Mouse (Mus musculus) liver, postnatal 0 days (tissue): ENCODE data around the gene Akap5. TPM values are rescaled to one million over a fixed set of nuclear protein-coding genes. Genes with fewer than 3 reads are reported as not detected.

ENCODE experiments used
- ATAC-seq: fragments of 200-750 bp; cut with Nextera tagmentation; 2 replicates; pipeline ENCODE4 v1.8.0; 2017; ENCODE audit warnings: mild to moderate bottlenecking, moderate library complexity
- DNase-seq: peaks from one replicate; pipeline ENCODE4 v3.0.0-alpha.2; 2016
- H3K27ac ChIP-seq: fragments of 300-500 bp; sonication (generic); 2 replicates; pipeline ENCODE4 v1.5.1; 2014; ENCODE audit warnings: antibody characterized with exemption, moderate library complexity, mild to moderate bottlenecking, low read depth
- H3K27me3 ChIP-seq: fragments of 300-500 bp; sonication (generic); 2 replicates; pipeline ENCODE4 v1.6.1; 2014; ENCODE audit warnings: low read length, control low read depth, mixed read lengths; ENCODE audit not compliant: insufficient read depth
- H3K36me3 ChIP-seq: fragments of 300-500 bp; sonication (generic); replicated peaks from 2 replicates; pipeline ENCODE4 v1.6.1; 2014; ENCODE audit warnings: mild to moderate bottlenecking, control low read depth, low read length, moderate library complexity, mixed read lengths; ENCODE audit not compliant: insufficient read depth
- H3K4me1 ChIP-seq: fragments of 300-500 bp; sonication (generic); 2 replicates; pipeline ENCODE4 v1.6.1; 2014; ENCODE audit warnings: antibody characterized with exemption, mild to moderate bottlenecking, control low read depth; ENCODE audit not compliant: insufficient read depth
- H3K4me2 ChIP-seq: fragments of 300-500 bp; sonication (generic); 2 replicates; pipeline ENCODE4 v1.6.1; 2014; ENCODE audit warnings: low read depth, mild to moderate bottlenecking, low read length, moderate library complexity, mixed read lengths
- H3K4me3 ChIP-seq: fragments of 300-500 bp; sonication (generic); 2 replicates; pipeline ENCODE4 v1.5.1; 2014; ENCODE audit warnings: low read depth, low read length
- H3K9ac ChIP-seq: fragments of 300-500 bp; sonication (generic); replicated peaks from 2 replicates; pipeline ENCODE4 v1.6.1; 2014; ENCODE audit warnings: mild to moderate bottlenecking, moderate library complexity
- H3K9me3 ChIP-seq: fragments of 300-500 bp; sonication (generic); 2 replicates; pipeline ENCODE4 v1.6.1; 2016; ENCODE audit warnings: mild to moderate bottlenecking, control low read depth, low read length, mixed read lengths
- CTCF ChIP-seq: sonication (generic); IDR thresholded peaks from 2 replicates; pipeline ENCODE4 v1.5.1; 2016; ENCODE audit warnings: antibody characterized with exemption, low read depth
- EP300 ChIP-seq: IDR thresholded peaks from 2 replicates; pipeline ENCODE4 v1.6.1; 2016; ENCODE audit warnings: antibody characterized with exemption, low read depth, mild to moderate bottlenecking
- WGBS: fragments of 180-500 bp; shearing (Covaris S2); extraction: QIAGEN DNeasy Blood & Tissue Kit; methylation state at CpG from one replicate; pipeline ENCODE4 v1.1.7; 2014; ENCODE audit not compliant: insufficient replicate concordance; 5-methylcytosine and 5-hydroxymethylcytosine counted together
- polyA plus RNA-seq: library from polyadenylated mRNA; unstranded; fragments of >200 nt; fragmentation: Nextera tagmentation; extraction: Ambion mirVana; gene quantifications from 2 replicates; pipeline ENCODE4 v1.2.1, GENCODE M21; 2015

Akap5 gene
- polyA plus RNA-seq, 1 experiment from 2014 or later = 0.22 TPM

DNA sequence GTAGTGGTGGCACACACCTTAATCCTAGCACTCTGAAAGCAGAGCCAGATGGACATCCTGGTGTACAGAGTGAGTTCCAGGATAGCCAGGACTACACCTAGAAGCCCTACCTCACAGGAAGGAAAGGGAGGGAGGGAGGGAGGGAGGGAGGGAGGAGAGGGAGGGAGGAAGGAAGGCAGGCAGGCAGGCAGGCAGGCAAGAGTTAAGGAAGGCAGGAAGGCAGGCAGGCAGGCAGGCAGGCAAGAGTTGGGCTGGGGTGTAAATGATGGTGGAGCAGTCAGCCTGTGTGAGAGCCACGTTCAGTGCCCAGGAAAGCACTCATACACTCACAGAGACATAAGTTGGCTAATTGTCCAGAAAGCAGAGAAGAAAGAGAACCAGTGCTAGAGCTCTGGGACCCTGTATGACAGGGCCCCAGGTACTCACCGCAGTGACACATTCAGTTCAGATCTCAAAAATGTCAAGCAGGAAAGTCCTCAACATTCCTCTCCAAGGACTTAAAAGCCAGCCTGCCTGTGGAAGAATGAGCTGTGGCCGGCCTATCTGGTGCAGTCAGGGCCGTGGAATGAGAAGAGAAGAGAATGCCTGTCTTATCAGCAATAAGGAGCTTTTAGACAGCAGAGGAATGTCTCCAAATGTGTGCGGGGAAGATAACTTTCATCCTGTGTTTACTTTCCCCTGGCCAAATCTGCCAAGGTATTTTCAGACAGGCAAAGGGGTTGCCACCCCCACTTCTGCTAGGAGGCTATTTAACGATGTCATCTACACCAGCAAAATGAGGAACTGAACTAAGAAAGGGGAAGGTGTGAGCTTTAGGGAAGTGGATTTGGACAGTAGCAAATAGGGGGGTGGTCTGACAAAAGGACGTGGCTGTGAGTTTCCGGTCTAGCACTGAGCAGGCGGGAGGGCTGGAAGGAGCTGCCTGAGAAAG lies 6.1 kb upstream of the Akap5 start:
- DNase-seq (peak; percentile 52), ATAC-seq (peak; percentile 87)
- WGBS = 14% methylated on average over 9 of the region's 9 CpGs
- H3K27ac ChIP-seq = peak overlapping the region; percentile 81
- peak overlapping the region; percentile 59 for H3K4me2 ChIP-seq
- TF ChIP-seq EP300 (peak; percentile 91), CTCF (no peak)
- H3K9ac ChIP-seq = peak overlapping the region; percentile 37
- H3K36me3 ChIP-seq = peaks cover 42% of the 10 kb centered on the region
- H3K27me3 ChIP-seq = no peaks in the 10 kb centered on the region
- 0 out of 2 replicates have a peak overlapping the region, but pooled peaks have one; percentile 9 for H3K4me3 ChIP-seq
- no peaks in the 10 kb centered on the region for H3K9me3 ChIP-seq
- peaks cover 17% of the 10 kb centered on the region for H3K4me1 ChIP-seq

DNA sequence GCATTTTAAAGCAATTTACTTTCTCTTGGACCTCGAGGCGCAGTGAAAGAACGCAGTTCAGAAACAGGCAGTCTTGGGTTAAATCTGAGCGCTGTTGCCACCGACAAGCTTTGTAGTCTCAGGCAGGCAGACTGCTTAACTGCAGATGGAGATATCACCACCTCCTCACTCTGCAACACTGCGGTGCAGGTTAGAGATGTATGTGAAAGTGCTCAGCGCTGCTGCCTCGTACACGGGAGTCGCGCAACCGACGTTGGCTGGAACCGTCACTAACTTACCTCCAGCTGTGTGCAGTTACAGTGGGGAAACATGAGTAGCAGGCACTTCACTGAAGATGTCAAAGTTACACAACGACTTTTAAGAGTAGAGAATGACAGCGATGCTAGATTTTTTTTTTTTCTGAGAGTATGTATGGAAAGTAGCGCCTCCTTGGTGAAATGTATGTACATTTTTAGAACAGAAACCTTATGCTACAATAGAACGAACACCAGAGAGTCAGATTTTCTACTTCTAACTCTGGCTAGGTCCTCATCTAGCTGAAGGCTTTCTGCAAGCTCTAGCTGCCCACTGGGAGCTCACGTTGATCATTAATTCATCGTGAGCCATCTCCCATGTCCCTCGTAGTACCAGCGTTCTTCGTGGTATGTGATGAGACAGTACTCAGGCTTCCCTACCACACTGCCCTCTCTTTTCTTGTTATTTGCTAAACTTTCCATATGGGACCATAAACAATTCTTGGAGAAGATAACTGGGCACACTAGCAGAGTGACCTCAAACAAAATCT lies 1.9 kb downstream of the Akap5 start:
- TF ChIP-seq EP300 = no peak
- TF ChIP-seq CTCF = no peak
- H3K4me2 ChIP-seq = no peak overlapping the region
- WGBS = 89% methylated on average over 23 of the region's 23 CpGs
- H3K4me3 ChIP-seq = no peak overlapping the region
- peaks cover 13% of the 10 kb centered on the region for H3K36me3 ChIP-seq
- peaks cover 8% of the 10 kb centered on the region for H3K4me1 ChIP-seq
- H3K27me3 ChIP-seq = no peaks in the 10 kb centered on the region
- ATAC-seq = no peak
- H3K27ac ChIP-seq = no peak overlapping the region
- H3K9ac ChIP-seq = no peak overlapping the region
- no peak for DNase-seq
- H3K9me3 ChIP-seq = no peaks in the 10 kb centered on the region

DNA sequence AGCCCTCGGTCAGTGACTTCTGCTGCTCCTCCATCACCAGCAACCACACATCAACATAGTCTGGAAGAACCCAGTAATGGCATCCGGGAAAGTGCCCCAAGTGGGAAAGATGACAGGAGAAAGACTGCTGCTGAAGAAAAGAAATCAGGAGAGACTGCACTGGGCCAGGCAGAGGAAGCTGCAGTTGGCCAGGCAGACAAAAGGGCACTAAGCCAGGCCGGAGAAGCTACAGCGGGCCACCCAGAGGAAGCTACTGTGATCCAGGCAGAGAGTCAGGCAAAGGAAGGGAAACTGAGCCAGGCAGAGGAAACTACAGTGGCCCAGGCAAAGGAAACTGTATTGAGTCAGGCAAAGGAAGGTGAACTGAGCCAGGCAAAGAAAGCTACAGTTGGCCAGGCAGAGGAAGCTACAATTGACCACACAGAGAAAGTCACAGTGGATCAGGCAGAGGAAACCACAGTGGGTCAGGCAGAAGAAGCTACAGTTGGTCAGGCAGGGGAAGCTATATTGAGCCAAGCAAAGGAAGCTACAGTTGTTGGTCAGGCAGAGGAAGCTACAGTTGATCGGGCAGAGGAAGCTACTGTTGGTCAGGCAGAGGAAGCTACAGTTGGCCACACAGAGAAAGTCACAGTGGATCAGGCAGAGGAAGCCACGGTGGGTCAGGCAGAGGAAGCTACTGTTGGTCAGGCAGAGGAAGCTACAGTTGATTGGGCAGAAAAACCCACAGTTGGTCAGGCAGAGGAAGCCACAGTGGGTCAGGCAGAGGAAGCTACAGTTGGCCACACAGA lies 4.1 kb downstream of the Akap5 start:
- H3K27me3 ChIP-seq = no peaks in the 10 kb centered on the region
- H3K4me2 ChIP-seq = no peak overlapping the region
- no peak for DNase-seq
- H3K9me3 ChIP-seq = no peaks in the 10 kb centered on the region
- H3K27ac ChIP-seq = peak overlapping the region; percentile 69
- 73% methylated on average over 6 of the region's 6 CpGs for WGBS
- no peak overlapping the region for H3K9ac ChIP-seq
- H3K4me3 ChIP-seq = no peak overlapping the region
- H3K36me3 ChIP-seq = peaks cover 9% of the 10 kb centered on the region; the same call in 1 of the 2 replicates
- peaks cover 8% of the 10 kb centered on the region for H3K4me1 ChIP-seq
- TF ChIP-seq EP300 = no peak
- TF ChIP-seq CTCF = no peak
- no peak for ATAC-seq

DNA sequence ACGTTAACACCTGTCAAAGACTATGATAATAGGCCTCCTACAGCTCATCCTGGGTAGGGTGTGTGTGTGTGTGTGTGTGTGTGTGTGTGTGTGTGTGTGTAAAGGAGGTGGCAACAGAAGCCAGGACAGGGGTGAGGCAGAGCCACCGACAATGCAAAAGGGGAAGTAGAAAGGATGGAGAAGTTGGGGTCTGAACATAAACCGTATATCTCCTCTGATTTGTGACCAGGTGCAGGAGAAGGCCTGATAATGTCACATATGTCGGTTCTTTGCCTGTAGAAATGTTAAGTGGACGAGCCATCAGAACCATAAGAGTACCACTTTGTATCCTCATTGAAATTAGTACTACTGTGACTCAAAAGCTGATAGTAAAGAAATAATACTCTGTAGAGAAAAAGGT lies 9.0 kb downstream of the Akap5 start:
- no peak for TF ChIP-seq EP300
- no peak for TF ChIP-seq CTCF
- Histone ChIP-seq H3K36me3 (no peaks in the 10 kb centered on the region), H3K4me1 (no peaks in the 10 kb centered on the region), H3K27me3 (no peaks in the 10 kb centered on the region), H3K27ac (no peak overlapping the region), H3K9ac (no peak overlapping the region), H3K9me3 (no peaks in the 10 kb centered on the region), H3K4me2 (no peak overlapping the region), H3K4me3 (no peak overlapping the region)
- 62% methylated on average over 5 of the region's 5 CpGs for WGBS
- no peak for ATAC-seq
- no peak for DNase-seq

DNA sequence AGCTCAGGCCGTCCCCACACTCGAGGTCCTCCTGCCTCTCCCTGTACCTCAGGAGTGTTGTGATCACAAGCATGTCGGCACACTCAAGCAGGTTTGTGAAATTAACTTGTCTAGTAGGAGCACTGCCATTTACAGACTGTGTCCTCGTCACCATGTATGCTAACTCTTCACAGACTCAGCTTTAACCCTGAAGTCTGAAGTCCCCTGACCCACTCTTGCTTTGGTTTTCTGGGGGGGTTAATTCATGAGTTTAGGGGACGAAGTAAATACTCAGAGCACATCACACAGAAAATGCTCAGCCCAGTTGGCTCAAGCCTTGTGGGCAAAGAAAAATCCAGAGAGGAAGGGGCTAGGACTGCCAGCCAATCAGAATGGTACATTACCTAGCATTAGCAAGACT lies 10.9 kb downstream of the Akap5 start:
- ATAC-seq (no peak), DNase-seq (no peak)
- Histone ChIP-seq H3K9me3 (no peaks in the 10 kb centered on the region), H3K36me3 (no peaks in the 10 kb centered on the region), H3K9ac (no peak overlapping the region), H3K4me1 (no peaks in the 10 kb centered on the region), H3K4me3 (no peak overlapping the region), H3K27ac (no peak overlapping the region), H3K27me3 (no peaks in the 10 kb centered on the region), H3K4me2 (no peak overlapping the region)
- 73% methylated on average over 5 of the region's 5 CpGs for WGBS
- no peak for TF ChIP-seq EP300
- no peak for TF ChIP-seq CTCF
